Mouse (Mus musculus) neural tube, embryonic 10.5 days (tissue): ENCODE results near the gene Hspb7.

Experiments
- DNase-seq: peaks from one replicate; pipeline ENCODE4 v3.0.0-alpha.2; 2017; ENCODE audit warnings: low spot score; ENCODE audit errors: extremely low spot score

The Hspb7 gene

DNA sequence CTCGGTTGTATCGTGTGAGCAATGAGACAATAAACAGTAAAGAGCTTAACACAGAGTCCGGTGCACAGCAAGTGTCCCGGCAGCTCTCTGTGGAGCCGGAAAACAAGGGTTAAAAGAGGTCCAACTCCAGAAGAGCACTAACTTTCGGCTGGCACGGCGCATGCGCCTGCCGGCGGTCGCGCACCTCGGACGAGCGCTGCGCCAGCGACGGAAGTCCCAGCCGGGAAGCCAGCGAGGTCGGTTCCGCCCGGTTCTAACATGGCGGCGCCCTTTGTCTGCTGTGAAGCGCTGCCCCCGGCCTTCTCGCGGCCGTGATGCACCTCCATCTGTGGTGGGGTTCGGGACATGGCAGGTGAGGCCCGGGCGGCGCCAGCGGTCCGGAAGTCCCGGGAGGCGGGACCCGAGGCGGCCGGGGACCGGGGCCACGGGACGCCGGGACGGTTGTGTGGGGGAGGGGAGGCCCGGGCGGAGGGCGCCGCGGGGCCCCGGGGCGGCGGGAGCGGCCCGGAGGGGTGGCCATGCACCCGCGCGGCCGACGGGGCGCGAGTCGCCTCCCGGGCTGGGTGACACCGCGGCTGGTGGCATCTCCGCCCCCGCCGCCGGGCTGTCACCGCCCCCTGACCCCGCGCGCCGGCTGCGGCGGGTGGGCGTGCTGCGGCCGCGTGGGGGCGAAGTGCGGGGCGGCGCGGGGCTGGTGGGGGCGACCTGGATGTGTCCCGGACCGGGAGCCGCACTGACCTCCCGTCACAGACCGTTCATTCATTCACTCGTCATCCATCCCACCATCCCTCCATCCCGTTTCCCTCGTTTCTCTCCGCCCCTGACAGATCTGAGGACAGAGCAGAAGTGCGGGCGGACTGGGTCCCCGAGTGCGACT, 24.1 kb downstream of the Hspb7 start, which contains the start of gene Zbtb17:
TSS of gene Zbtb17 (plus strand) at position 204 of the 877 bp plus-strand sequence.
- DNase-seq: peak; percentile 92

- DNase-seq: no peak
These were observed 24.7 kb downstream of the Hspb7 start for GRCm38 (mm10) chr4:141445328-141445720.

GRCm38 (mm10) chr4:141446211-141446610, 25.6 kb downstream of the Hspb7 start:
- DNase-seq: no peak

GRCm38 (mm10) chr4:141451251-141451650, 30.7 kb downstream of the Hspb7 start:
- no peak for DNase-seq

GRCm38 (mm10) chr4:141451916-141452450, 31.4 kb downstream of the Hspb7 start:
- DNase-seq: no peak

- no peak for DNase-seq
These were observed 34.2 kb downstream of the Hspb7 start for GRCm38 (mm10) chr4:141454581-141455350.

DNA sequence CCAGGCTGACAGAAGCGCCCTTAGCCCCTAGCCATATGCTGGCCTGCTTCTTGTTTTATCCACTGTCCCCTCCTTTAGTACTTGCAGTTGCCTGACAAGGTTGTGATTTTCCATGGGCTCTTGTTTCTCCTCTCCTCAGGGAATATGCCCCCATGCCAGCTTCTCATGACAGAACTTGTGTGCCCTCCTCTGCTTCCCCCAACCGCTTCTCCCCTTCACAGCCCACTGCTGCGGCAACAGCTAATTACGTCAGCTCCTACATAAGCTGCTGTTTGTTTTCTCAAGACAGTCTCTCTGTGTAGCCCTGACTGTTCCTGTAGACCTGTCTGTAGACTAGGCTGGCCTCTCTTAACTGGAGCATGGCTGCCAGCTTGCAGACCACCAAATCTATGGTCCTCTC, 34.9 kb downstream of the Hspb7 start:
- no peak for DNase-seq

GRCm38 (mm10) chr4:141456193-141456938, 35.8 kb downstream of the Hspb7 start:
- no peak for DNase-seq

DNA sequence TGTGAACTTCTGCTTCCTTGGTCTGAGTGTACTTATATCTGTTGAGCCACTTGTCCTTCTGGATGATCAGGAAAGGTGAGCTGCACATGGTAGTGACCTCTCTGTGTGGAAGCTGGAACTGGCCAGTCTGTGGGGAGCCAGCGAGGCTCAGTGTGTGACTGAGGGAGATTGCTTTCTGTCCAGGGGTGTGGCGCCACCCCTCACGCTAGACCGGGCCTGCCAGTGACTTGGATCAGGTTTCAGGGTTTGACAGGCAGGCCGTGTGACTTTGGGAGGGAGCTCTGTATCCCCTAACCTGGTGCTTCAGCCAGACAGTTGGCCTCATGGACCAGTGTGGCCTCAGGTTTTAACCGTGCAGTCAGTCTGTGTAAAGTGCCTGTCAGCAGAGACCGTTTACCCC, 37.7 kb downstream of the Hspb7 start:
- no peak for DNase-seq

DNA sequence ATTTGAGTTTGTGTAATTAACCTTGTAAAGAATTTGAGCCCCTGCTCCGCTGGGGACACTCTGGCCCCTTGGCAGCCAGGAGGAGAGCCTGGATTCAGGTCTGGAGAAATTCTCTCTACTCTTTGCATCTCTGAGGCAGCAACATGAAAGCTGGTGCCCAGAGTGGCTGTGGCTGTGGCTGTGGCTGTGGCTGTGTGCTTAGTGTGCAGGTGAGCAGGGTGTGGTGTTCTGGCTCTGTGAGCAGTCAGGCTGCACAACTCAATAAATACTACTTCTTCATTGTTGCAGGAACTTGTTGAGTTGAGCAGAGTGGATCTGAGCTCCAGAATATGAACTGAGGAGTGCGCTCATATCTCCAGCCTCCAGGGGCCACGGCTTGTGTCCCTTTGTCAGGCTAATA, 38.3 kb downstream of the Hspb7 start:
- no peak for DNase-seq

GRCm38 (mm10) chr4:141459766-141460165, 39.2 kb downstream of the Hspb7 start:
- no peak for DNase-seq

DNA sequence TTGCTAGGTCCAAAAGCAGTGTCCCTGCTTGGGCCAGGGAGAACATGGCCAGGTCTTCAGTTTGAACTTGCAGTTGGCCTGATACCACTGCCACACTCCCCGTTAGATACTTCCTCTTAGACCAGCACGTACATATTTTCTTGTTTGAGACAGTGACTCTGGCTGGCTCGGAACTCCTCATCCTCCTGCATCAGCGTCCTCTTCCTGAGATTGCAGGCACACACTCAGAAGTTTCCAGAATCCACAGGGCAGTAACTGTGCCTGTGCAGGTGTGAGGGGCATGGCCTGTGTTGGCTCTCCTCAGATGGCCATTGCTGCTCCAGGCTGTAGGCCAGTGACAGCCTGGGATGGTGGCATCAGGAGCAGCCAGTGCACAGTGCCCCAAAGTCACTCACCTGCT, 39.9 kb downstream of the Hspb7 start:
- no peak for DNase-seq

- no peak for DNase-seq
These were observed 40.5 kb downstream of the Hspb7 start for GRCm38 (mm10) chr4:141461088-141461487.

DNA sequence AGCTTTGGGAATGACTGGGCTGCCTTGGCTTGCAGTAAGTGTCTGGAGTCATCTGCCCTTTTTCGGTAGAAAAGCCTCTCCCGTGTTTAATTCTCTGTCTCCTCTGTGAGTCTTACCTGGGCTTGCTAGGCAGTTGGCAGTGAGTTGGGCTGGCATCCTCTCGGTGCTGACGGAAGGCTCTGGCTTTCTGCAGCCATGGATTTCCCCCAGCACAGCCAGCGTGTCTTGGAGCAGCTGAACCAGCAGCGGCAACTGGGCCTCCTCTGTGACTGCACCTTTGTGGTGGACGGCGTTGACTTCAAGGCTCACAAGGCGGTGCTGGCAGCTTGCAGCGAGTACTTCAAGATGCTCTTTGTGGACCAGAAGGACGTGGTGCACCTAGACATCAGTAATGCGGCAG, 41.0 kb downstream of the Hspb7 start:
- no peak for DNase-seq

GRCm38 (mm10) chr4:141463472-141463871, 42.9 kb downstream of the Hspb7 start:
- no peak for DNase-seq

GRCm38 (mm10) chr4:141464722-141465121, 44.1 kb downstream of the Hspb7 start:
- no peak for DNase-seq

DNA sequence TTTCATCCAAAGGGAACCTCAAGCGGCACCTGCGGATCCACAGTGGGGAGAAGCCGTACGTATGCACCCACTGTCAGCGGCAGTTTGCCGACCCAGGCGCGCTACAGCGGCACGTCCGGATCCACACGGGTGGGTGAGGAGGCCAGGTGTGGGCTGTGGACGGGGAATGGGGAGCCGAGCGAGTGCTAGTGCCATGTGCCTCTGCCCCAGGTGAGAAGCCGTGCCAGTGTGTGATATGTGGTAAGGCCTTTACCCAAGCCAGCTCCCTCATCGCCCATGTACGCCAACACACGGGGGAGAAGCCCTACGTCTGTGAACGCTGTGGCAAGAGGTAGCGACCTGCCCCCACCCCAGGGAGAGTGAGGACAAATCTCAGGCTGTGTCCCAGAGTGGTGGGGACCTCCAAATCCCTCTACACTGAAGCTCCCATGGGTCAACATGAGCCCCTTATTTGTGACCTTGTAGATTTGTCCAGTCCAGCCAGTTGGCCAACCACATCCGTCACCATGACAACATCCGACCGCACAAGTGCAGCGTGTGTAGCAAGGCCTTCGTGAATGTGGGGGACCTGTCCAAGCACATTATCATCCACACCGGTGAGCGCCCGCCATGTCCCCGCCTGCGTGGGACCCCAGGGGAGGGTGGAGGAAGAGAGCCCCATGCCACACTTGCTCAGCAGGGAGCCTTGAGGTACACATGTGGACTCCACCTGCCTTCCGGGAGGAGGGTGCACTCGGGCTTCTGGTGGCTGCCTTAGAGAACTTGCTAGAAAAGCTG, 45.1 kb downstream of the Hspb7 start:
- no peak for DNase-seq

DNA sequence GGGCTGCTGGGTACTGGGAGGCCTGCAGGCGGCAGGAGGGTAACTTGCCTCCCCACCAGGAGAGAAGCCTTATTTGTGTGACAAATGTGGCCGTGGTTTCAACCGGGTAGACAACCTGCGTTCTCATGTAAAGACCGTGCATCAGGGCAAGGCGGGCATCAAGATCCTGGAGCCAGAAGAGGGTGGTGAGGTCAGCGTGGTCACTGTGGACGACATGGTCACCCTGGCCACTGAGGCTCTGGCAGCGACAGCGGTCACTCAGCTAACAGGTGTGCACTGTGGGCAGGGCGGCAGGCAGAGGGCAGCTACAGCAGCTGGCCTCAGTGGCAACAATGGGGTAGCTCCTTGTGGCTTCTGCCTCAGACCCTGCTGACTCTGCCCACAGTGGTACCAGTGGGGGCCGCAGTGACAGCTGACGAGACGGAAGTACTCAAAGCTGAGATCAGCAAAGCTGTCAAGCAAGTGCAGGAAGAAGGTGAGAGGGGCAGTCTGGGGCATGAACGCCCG, 45.8 kb downstream of the Hspb7 start:
- DNase-seq: no peak

- no peak for DNase-seq
These were observed 46.4 kb downstream of the Hspb7 start for GRCm38 (mm10) chr4:141466844-141467580.

- DNase-seq: no peak
These were observed 47.0 kb downstream of the Hspb7 start for GRCm38 (mm10) chr4:141467581-141467927.
